Mouse (Mus musculus): ENCODE data around the gene Baiap2l2.

Gene Baiap2l2

DNA sequence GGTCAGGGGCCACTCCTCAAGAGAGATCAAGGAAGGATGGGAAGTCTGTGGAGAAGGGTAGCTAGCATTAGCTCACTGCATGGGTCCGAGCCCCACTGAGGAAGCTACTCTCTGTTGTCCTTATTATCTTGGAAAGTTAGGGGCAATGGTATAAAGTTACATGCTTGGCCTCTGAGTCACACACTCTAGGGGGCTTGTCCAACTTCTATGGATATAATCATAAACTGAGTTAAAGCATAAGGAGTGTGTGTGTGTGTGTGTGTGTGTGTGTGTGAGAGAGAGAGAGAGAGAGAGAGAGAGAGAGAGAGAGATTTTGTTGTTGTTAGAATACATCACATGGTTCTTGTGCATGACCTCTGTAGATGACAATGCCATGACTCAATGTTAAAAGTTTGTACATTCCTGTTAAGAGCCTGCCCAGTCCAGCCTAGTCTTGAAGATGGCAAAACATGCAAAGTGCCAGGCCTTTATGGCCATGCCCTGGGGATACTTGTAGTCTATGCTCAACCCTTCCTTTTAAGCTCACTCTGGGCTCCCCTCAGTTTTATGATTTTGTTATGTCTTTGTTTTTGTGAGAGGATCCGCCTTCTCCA, 14.3 kb upstream of the Baiap2l2 start:
- DNase-seq (ENCODE audit: low read depth, low spot score), result no peak

DNA sequence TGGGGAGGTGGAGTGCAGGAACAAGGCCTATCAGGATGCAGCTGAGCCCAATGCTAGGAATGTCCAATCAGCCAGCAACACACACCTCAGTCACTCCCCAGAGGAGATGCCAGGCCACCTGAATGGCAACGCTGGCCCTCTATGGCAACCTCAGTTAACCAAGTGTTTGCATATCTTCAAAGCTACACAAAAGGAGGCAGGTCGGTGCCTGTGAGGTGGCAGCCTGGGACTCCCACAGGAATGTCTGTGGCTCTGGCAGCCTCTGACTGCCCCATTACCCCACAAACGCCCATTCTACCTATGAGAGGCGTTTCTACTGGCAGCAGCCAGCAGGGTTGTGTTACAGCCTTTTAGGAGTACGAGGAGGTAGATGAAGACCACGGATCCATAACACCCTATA, 13.2 kb upstream of the Baiap2l2 start:
- DNase-seq (ENCODE audit: low read depth, low spot score), result no peak

GRCm38 (mm10) chr15:79292779-79293178, 7.4 kb upstream of the Baiap2l2 start:
- no peak for DNase-seq (ENCODE audit: low read depth, low spot score)

GRCm38 (mm10) chr15:79290340-79290739, 5.0 kb upstream of the Baiap2l2 start:
- DNase-seq (ENCODE audit: low read depth, low spot score), result no peak

- DNase-seq (ENCODE audit: low read depth, low spot score), result no peak
Measured at GRCm38 (mm10) chr15:79289441-79289840, 4.1 kb upstream of the Baiap2l2 start.

- DNase-seq (ENCODE audit: low read depth, low spot score), result no peak
Measured at GRCm38 (mm10) chr15:79288387-79288786, 3.0 kb upstream of the Baiap2l2 start.

DNA sequence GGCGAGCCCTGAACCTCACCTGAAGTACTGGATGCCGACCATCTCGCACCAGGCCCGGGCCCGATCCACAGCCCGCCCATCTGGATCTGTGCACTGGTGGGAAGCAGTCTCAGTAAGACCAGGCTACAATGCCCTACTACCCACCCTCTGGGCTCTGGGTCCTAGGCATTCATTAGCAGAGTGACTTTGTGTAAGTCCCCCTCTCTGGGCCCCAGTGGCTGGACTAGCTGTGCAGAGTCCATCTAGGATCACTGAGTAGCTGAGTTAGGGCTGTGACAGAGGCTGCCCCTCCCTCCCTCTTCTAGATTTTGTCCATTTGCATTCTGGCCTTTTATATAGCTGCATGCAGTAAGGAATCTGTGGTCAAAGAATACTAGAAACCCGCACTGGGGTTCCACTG, 1.8 kb upstream of the Baiap2l2 start:
- DNase-seq (ENCODE audit: low read depth, low spot score), result no peak

DNA sequence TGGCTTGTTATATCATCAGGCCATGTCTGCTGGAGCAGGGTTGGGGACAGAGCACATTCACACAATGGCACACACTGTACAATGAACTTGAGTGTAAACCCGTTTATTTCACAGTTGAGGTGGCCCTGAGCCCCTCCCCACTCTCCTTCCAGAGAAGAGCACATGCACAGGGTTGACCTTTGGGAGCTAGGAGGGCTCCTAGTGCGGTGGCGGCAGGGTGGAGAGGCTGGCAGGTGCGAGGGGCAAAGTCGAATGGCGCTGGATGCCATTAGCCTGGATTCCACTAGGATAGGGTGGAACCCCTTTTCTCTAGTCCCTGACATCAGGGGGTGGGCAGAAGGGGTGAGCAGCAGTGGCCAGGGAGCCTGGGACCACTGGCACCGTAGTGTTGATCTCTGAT, 804 bp upstream of the Baiap2l2 start:
- no peak for DNase-seq (ENCODE audit: low read depth, low spot score)

DNA sequence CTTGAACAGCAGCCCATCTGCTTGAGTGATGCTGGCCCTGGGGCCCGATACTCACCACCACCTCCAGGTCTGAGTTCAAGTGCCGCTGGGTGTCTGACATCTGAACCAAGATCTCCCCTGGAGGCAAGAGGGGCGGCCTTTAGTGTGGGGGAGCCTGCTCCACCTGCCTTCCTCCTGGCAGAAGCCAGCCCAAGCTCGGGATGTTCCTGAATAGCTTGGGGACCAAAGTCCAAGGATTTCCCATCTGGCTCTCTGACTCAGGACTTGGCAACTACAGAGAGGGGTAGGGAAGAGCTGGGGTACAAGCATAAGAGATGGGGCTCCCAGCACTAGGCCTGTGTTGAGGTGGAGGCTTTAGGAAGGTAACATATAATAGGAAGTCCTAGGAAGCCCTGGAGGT, 2.0 kb downstream of the Baiap2l2 start:
- no peak for DNase-seq (ENCODE audit: low read depth, low spot score)

- no peak for DNase-seq (ENCODE audit: low read depth, low spot score)
Measured at GRCm38 (mm10) chr15:79282434-79282833, 2.9 kb downstream of the Baiap2l2 start.

- peak; percentile 57 for DNase-seq (ENCODE audit: low read depth, low spot score)
Measured at GRCm38 (mm10) chr15:79281389-79281788, 3.9 kb downstream of the Baiap2l2 start.

- no peak for DNase-seq (ENCODE audit: low read depth, low spot score)
Measured at GRCm38 (mm10) chr15:79280850-79281249, 4.5 kb downstream of the Baiap2l2 start.

DNA sequence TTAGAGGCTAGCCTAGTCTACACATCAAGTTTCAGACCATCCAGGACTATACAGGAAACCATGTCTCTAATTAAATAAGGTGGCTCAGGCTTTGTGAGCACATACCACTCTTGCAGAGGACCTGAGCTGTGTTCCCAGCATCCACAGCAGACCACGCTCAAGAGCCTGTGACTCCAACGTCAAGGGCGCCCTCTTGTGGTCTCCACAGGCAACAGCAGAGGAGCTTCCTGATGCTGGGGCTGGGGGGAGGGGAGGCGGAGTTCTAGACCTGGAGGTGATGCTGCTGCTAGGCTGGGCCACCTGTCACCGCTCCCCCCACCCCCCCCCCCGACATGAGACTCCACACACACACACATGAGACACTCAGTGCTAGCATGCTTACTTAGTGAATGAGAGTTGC, 5.1 kb downstream of the Baiap2l2 start:
- peak; percentile 40 for DNase-seq (ENCODE audit: low read depth, low spot score)

- DNase-seq (ENCODE audit: low read depth, low spot score), result no peak
Measured at GRCm38 (mm10) chr15:79277728-79278127, 7.6 kb downstream of the Baiap2l2 start.

DNA sequence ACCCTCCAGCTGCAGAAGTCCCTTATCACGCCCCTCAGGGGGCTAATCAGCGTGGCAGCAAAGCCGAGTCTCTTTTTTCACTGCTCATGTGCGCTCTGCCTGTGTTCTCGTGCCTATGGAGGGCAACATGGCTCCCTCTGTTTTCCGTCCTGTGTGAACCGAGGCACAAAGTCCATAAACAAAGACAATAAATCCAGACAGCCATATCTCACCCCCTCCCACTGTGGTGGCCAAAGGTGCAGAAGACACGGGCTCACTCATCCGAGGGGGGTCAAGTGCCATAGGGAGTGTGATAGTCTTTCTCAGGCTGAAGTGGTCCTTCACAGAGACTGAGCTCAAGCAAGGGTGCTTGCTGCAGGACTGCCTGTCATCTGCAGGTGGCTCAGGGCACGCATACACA, 12.3 kb downstream of the Baiap2l2 start:
- DNase-seq (ENCODE audit: low read depth, low spot score), result no peak

DNA sequence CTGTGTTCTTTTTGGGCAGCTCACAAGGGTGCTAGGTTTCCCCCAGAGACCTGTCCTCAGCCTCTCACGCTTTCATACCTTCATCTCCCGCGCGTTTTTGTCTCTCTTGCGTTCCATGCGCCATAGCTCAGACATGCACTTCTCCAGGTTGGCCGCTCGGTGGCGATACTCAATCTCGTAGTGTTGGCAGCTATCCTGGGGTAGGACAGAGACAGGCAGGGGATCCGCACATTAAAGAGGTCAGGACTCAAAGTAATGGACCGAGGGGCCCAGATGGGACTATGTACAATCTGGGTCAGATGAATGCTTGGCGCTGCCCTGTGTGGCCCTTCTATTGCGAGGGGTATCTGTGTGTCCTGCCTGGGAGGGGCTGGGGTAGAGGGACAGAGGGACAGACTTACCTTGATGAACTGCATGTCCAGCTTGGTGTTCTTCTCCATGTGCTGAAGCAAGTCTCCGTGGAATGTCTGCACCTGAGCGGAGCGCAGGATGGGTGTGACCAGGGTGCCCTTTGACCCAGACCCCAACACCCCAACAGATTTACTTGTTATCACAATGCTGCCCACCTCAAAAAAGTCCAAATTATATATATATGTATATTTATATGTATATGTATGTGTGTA, 14.1 kb downstream of the Baiap2l2 start:
- no peak for DNase-seq (ENCODE audit: low read depth, low spot score)

GRCm38 (mm10) chr15:79270317-79271123, 14.8 kb downstream of the Baiap2l2 start:
- DNase-seq (ENCODE audit: low read depth, low spot score), result no peak

GRCm38 (mm10) chr15:79268521-79268920, 16.8 kb downstream of the Baiap2l2 start:
- DNase-seq (ENCODE audit: low read depth, low spot score), result no peak

DNA sequence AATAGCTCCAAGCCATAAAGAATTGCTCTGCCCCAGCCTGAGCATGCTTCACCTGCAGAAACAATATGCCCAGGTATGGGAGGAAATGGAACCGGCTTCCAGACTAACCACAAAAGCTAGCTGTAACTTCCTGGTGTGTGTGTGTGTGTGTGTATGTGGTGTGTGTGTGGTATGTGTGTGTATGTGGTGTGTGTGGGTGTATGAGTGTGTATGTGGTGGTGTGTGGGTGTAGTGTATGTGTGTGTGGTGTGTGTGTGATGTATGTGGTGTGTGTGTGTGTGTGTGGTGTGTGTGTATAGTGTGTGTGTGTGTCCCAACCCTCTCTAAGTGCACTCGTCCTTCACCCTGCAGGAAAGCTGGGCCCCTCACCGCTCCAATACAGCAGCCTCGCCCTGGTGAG, 20.0 kb downstream of the Baiap2l2 start:
- no peak for DNase-seq (ENCODE audit: low read depth, low spot score)

DNA sequence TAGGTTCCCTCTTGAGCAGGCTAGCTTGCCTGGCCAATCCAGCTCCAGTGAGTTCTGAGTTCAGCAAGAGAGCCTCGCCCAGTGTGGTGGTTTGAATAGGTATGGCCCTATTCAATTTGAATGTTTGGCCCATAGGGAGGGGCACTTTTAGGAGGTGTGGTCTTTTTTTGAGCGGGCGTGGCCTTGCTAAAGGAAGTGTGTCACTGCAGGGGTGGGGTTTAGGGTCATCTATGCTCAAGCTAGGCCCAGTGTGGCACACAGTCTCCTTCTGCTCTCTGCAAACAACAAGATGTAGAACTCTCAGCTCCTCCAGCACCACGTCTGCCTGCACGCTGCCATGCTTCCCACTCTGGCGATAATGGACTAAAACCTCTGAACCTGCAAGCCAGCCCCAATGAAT, 21.6 kb downstream of the Baiap2l2 start:
- DNase-seq (ENCODE audit: low read depth, low spot score), result no peak

DNA sequence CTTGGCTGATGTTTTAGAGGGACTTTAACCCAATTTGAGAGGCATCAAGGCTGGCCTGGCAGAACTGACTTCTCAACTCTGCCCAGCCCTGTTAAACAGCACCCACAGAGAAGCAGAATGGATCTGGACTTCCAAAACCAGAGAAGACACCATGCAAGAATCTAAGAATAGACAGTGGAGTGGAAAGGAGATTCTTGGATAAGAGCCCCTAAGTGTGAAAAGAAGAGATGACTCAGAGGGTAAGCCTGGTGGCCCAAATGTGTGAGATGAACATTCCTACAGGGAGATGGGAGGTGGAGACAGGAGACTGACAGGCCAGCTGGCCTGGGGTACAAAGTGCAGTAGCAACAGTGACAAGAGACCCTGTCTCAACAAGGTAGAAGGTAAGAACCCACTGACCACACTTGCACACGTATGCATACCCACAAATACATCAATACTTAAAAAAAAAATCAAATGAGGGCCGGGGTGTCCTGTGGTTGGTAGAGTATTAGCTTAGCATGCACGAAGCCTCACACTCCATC, 22.5 kb downstream of the Baiap2l2 start:
- DNase-seq (ENCODE audit: low read depth, low spot score), result no peak

GRCm38 (mm10) chr15:79262375-79262774, 23.0 kb downstream of the Baiap2l2 start:
- DNase-seq (ENCODE audit: low read depth, low spot score), result no peak

GRCm38 (mm10) chr15:79261757-79262156, 23.6 kb downstream of the Baiap2l2 start:
- DNase-seq (ENCODE audit: low read depth, low spot score), result no peak

All from c-Kit-negative CD71-positive TER-119-positive erythroid progenitor cells, embryonic 14.5 days (primary cell).